Mouse (Mus musculus) lung, embryonic 16.5 days (tissue): ENCODE measurements around the gene Pde6d. TPM values are rescaled to one million over a fixed set of nuclear protein-coding genes. Genes with fewer than 3 reads are reported as not detected.
A peak's percentile ranks its signal among the peaks of the same experiment; 100 is the strongest.

Experiments used
- ATAC-seq: fragments of 200-750 bp; cut with Nextera tagmentation; 2 replicates; pipeline ENCODE4 v1.8.0; 2017; ENCODE audit warnings: low read depth, mild to moderate bottlenecking, moderate library complexity
- H3K27ac ChIP-seq: fragments of 300-500 bp; sonication (generic); 2 replicates; pipeline ENCODE4 v1.5.1; 2014; ENCODE audit warnings: mild to moderate bottlenecking, control low read depth, low read length
- H3K27me3 ChIP-seq: fragments of 300-500 bp; sonication (generic); 2 replicates; pipeline ENCODE4 v1.6.1; 2014; ENCODE audit warnings: low read depth, low read length, mixed read lengths; ENCODE audit not compliant: control insufficient read depth, insufficient read depth
- H3K36me3 ChIP-seq: fragments of 300-500 bp; sonication (generic); 2 replicates; pipeline ENCODE4 v1.6.1; 2014; ENCODE audit warnings: low read length; ENCODE audit not compliant: control insufficient read depth, insufficient read depth
- H3K4me1 ChIP-seq: fragments of 300-500 bp; sonication (generic); replicated peaks from 2 replicates; pipeline ENCODE4 v1.6.1; 2014; ENCODE audit warnings: low read length, mixed read lengths; ENCODE audit not compliant: control insufficient read depth, insufficient read depth
- H3K4me2 ChIP-seq: fragments of 300-500 bp; sonication (generic); 2 replicates; pipeline ENCODE4 v1.6.1; 2014; ENCODE audit warnings: low read depth, low read length, control low read depth
- H3K4me3 ChIP-seq: fragments of 300-500 bp; sonication (generic); 2 replicates; pipeline ENCODE4 v1.5.1; 2014; ENCODE audit warnings: mild to moderate bottlenecking, low read length, control low read depth
- H3K9ac ChIP-seq: fragments of 300-500 bp; sonication (generic); 2 replicates; pipeline ENCODE4 v1.6.1; 2014; ENCODE audit warnings: low read length, control low read depth
- H3K9me3 ChIP-seq: fragments of 300-500 bp; sonication (generic); 2 replicates; pipeline ENCODE4 v1.6.1; 2016; ENCODE audit warnings: low read length; ENCODE audit not compliant: control insufficient read depth
- WGBS: fragments of 180-500 bp; shearing (Covaris S2); extraction: QIAGEN DNeasy Blood & Tissue Kit; methylation state at CpG from one replicate; pipeline ENCODE4 v1.1.7; 2014; 5-methylcytosine and 5-hydroxymethylcytosine counted together
- polyA plus RNA-seq: library from polyadenylated mRNA; unstranded; fragments of >200 nt; fragmentation: Nextera tagmentation; extraction: Ambion mirVana; gene quantifications from 2 replicates; pipeline ENCODE4 v1.2.1, GENCODE M21; 2015

Pde6d gene
- polyA plus RNA-seq, 1 experiment from 2014 or later = 50.2 TPM

DNA sequence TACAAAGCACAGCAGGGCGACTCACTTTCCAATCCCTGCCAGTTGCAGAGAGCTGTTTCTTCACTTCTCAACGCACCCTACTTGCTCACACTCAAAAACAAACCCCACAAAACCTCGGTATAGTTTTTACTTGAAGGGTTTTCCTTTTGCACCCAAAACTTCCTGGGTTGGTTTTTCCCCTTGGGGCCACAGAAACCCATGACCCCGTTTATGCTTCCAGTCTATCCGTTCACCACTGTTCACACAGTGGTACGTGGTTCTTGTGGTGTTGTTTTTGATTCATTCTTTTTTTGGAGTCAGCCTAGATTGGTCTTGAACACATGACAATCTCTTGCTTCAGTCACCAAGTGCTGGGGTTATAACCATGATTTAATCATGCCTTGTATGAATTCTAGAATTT, 2.0 kb downstream of the Pde6d start:
- peaks cover 10% of the 10 kb centered on the region for H3K4me1 ChIP-seq
- no peak for ATAC-seq
- H3K9me3 ChIP-seq = no peaks in the 10 kb centered on the region
- H3K4me3 ChIP-seq = no peak overlapping the region
- WGBS = 67% methylated on average over 6 of the region's 6 CpGs
- no peak overlapping the region for H3K27ac ChIP-seq
- no peaks in the 10 kb centered on the region for H3K27me3 ChIP-seq
- H3K36me3 ChIP-seq = no peaks in the 10 kb centered on the region
- no peak overlapping the region for H3K4me2 ChIP-seq
- no peak overlapping the region for H3K9ac ChIP-seq

DNA sequence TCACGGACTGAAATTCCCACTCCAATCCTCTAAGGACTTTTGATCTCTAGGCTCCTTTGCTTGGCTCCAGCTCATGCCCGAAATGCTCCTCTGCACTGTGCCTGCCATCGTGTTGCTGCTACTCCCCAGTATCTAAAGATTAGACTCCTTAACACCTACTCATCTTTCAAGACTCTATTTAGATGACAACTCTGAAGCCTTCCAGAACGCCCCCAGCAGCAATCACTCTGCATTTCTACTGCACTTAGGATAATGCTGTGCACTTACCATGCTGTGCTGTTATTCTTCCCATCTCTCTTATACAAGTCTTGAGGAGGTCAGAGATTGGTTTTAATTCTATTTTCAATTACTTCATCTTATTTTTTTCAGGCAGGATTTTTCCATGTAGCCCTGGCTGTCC, 10.5 kb downstream of the Pde6d start:
- 67% methylated on average over 4 of the region's 4 CpGs for WGBS

DNA sequence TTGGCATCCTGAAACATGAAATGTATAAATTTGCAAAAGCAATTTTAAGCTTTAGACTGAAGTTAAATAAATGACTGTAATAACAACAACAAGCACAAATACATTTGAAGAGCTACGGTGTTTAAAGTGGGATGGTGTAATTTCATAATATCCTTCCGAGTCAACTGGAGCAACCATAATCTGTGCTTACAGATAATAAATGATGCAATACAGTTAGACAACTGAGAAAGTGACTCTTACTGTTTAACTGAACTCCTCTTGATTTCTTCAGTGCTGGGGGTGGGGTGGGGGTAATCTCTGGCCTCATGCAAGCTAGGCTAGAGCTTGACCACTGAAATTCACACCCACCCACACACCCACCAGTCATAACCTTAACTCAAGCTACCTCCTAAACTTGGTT, 11.0 kb downstream of the Pde6d start:
- H3K27me3 ChIP-seq = no peaks in the 10 kb centered on the region

More for the DNA sequence above, 10.5 kb downstream of the Pde6d start:
- no peaks in the 10 kb centered on the region for H3K4me1 ChIP-seq
- no peak for ATAC-seq
- peaks cover 2% of the 10 kb centered on the region; the same call in 1 of the 2 replicates for H3K36me3 ChIP-seq
- no peaks in the 10 kb centered on the region for H3K27me3 ChIP-seq
- H3K4me3 ChIP-seq = no peak overlapping the region
- H3K9me3 ChIP-seq = no peaks in the 10 kb centered on the region
- no peak overlapping the region for H3K9ac ChIP-seq
- no peak overlapping the region for H3K4me2 ChIP-seq
- H3K27ac ChIP-seq = no peak overlapping the region

DNA sequence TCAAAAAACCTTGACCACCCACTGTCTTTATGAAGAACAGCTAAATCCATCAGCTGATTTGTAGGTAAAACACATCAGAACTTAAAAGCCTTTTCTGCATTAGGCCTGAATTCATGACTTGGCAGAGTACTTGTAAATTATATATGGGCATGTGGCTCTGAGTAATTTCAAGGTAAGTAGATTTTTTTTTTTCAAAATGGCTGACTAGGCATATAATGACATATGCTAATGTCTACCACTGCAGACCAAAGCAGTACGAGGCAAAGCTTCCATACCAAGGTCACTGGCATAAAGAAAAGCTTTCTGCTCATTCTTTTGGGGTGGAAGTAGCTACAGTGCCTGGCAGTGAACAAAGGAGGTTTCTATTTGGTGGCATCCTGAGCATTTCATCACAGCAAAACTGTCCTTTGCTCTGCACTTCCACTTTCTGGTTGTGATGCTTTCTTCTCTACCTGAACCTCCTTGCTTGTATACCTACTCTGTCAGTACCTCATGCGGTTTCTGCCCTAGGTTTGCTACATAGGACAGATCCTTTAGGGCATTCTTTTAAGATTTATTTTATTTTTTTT, 13.1 kb downstream of the Pde6d start:
- Histone ChIP-seq H3K4me3 (no peak overlapping the region), H3K36me3 (peaks cover 2% of the 10 kb centered on the region; the same call in 1 of the 2 replicates), H3K4me1 (no peaks in the 10 kb centered on the region), H3K9me3 (no peaks in the 10 kb centered on the region), H3K27ac (no peak overlapping the region), H3K9ac (no peak overlapping the region), H3K27me3 (no peaks in the 10 kb centered on the region), H3K4me2 (no peak overlapping the region)
- ATAC-seq = no peak
- WGBS = 88% methylated on average over 2 of the region's 2 CpGs

More for the DNA sequence above, 11.0 kb downstream of the Pde6d start:
- Histone ChIP-seq H3K9ac (no peak overlapping the region), H3K4me3 (no peak overlapping the region), H3K36me3 (peaks cover 2% of the 10 kb centered on the region; the same call in 1 of the 2 replicates), H3K4me1 (no peaks in the 10 kb centered on the region), H3K4me2 (no peak overlapping the region), H3K9me3 (no peaks in the 10 kb centered on the region), H3K27ac (no peak overlapping the region)
- ATAC-seq = no peak
- WGBS = 83% methylated on average over 2 of the region's 2 CpGs

DNA sequence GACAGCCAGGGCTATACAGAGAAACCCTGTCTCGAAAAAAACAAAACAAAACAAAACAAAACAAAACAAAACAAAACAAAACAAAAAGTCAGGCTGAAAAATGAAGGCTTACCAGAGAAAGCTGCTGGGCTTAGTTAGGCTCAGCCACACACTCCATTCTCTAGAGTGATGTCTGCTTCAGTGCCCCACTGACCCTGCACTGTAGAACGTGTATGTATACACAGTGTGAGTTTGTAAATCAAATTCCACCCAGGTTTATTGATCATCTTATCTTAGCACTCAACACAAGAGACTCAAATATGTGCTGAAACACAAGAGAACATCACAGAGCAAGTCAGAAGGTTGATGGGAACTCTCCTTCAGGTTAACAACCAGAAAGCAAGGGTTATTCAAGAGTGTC, 14.0 kb downstream of the Pde6d start:
- H3K27ac ChIP-seq = no peak overlapping the region
- 51% methylated on average over 2 of the region's 2 CpGs for WGBS
- H3K4me3 ChIP-seq = no peak overlapping the region
- H3K36me3 ChIP-seq = peaks cover 2% of the 10 kb centered on the region; the same call in 1 of the 2 replicates
- H3K9me3 ChIP-seq = no peaks in the 10 kb centered on the region
- no peaks in the 10 kb centered on the region for H3K4me1 ChIP-seq
- no peak for ATAC-seq
- H3K27me3 ChIP-seq = no peaks in the 10 kb centered on the region
- no peak overlapping the region for H3K9ac ChIP-seq
- no peak overlapping the region for H3K4me2 ChIP-seq

DNA sequence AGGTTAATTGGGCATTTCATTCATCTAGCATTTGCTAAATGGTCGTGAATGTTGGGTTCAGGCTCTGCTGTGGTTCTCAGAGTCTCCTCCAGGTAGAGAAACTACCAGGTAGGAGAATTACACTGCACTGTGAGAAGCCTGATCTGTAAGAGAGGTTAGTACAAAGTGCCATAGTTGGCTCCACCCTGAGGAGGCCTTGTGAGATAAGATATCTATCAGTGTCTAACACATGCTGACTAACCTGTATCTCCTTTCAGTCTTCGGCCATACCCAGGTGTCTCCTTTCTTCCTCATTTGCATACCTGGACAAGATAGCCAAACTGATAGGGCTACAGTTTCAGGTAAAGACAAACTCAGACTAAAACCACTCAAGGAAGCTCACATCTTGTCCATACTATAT, 19.8 kb downstream of the Pde6d start:
- peaks cover 2% of the 10 kb centered on the region; the same call in 1 of the 2 replicates for H3K36me3 ChIP-seq
- H3K9me3 ChIP-seq = no peaks in the 10 kb centered on the region
- H3K4me1 ChIP-seq = no peaks in the 10 kb centered on the region
- 78% methylated on average over 2 of the region's 2 CpGs for WGBS
- H3K27ac ChIP-seq = no peak overlapping the region
- no peaks in the 10 kb centered on the region for H3K27me3 ChIP-seq
- no peak overlapping the region for H3K9ac ChIP-seq
- no peak for ATAC-seq
- H3K4me3 ChIP-seq = no peak overlapping the region
- no peak overlapping the region for H3K4me2 ChIP-seq

DNA sequence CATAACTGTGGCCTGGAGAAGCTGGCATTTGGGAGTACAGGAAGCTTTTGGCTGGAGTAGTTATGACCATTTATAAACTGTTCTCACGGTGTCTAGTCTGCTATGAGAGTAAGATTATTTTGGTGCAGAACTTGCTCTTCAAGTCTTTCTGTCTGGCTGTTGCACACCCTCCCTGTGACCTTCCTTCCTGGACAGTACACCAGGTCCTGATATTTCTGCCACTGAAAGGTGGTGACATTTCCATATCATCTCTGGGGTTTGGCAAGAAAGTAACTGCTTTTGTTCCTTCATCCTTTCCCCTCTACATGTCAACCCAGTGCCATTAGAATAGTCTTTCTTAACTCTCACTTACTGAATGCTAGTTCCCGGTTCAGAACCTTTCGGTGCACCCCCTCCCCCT, 23.2 kb downstream of the Pde6d start:
- Histone ChIP-seq H3K4me1 (no peaks in the 10 kb centered on the region), H3K4me2 (no peak overlapping the region), H3K9me3 (no peaks in the 10 kb centered on the region), H3K9ac (no peak overlapping the region), H3K27ac (no peak overlapping the region), H3K4me3 (no peak overlapping the region), H3K36me3 (peaks cover 2% of the 10 kb centered on the region), H3K27me3 (no peaks in the 10 kb centered on the region)
- no peak for ATAC-seq
- 88% methylated on average over 3 of the region's 3 CpGs for WGBS

DNA sequence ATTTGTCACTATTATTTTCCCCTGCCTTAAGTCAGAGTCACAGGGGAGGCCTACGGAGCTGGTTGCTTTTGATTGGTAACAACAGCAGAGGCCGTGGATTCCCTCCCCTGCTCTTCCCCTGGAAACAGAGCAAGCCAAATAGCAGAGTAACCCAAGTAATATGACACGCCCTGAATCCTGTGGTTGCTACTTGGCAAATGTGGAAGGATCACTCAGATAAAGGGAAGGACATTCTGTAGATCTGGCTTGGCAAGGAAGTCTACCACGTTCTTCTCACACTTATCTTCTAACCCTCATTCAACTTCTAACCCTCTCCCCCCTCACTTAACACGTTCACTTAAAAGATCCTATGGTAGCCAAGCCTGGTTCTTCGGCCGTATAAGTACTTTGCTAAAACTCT, 24.6 kb downstream of the Pde6d start:
- Histone ChIP-seq H3K4me1 (no peaks in the 10 kb centered on the region), H3K4me3 (no peak overlapping the region), H3K36me3 (peaks cover 2% of the 10 kb centered on the region), H3K27ac (no peak overlapping the region), H3K4me2 (no peak overlapping the region), H3K27me3 (no peaks in the 10 kb centered on the region), H3K9me3 (no peaks in the 10 kb centered on the region), H3K9ac (no peak overlapping the region)
- 0 out of 2 replicates have a peak, but pooled peaks have one; percentile 5 for ATAC-seq
- 55% methylated on average over 7 of the region's 7 CpGs for WGBS

DNA sequence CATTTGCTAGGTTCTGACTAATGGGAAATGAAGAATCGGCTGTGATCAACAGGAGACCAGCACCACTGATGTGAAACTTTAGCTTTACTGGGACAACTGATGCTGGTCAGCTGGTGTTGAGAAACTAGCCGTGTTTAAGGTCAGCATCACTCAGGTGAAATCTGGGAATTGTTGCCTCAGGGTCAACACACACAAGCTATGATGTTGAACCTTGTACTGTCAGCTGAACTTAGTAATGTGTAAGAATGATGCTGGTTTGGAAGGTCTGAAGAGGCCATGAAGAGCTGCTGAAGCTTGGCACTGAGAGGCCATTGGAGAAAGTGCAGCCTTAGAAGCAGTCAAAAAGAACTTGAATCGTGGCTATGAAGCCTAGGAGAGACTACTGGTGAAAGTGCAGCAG, 26.8 kb downstream of the Pde6d start:
- Histone ChIP-seq H3K27ac (no peak overlapping the region), H3K36me3 (no peaks in the 10 kb centered on the region; the same call in 1 of the 2 replicates), H3K4me2 (no peak overlapping the region), H3K9me3 (no peaks in the 10 kb centered on the region), H3K27me3 (no peaks in the 10 kb centered on the region), H3K4me3 (no peak overlapping the region), H3K9ac (no peak overlapping the region), H3K4me1 (no peaks in the 10 kb centered on the region)
- 79% methylated on average over 3 of the region's 3 CpGs for WGBS
- ATAC-seq = no peak

DNA sequence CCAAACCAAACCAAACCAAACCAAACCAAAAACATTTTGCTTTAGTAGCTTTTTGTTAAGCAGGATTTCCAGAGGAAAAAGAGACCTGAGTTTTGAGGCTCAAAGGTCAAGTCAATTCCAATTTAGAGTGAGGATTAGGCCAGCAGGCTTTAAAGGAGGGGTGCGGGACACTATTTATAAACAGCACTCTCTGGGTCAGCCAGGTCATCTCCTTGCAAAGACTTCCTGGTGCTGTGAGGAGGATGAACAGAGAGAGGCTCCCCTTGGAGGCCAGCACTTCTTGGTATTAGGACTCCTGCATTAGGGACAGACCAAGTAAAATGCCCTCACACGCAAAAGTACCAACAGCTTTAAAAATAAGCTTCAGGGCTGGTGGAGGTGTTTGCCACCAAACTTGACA, 30.6 kb downstream of the Pde6d start:
- no peaks in the 10 kb centered on the region for H3K4me1 ChIP-seq
- no peaks in the 10 kb centered on the region for H3K9me3 ChIP-seq
- ATAC-seq = no peak
- H3K27ac ChIP-seq = no peak overlapping the region
- H3K36me3 ChIP-seq = no peaks in the 10 kb centered on the region; the same call in 1 of the 2 replicates
- WGBS = 53% methylated on average over 2 of the region's 2 CpGs
- no peak overlapping the region for H3K4me2 ChIP-seq
- no peaks in the 10 kb centered on the region for H3K27me3 ChIP-seq
- H3K4me3 ChIP-seq = no peak overlapping the region
- H3K9ac ChIP-seq = no peak overlapping the region
